Mouse (Mus musculus): Measurements from ENCODE around the gene Ate1. TPM values are rescaled to one million over a fixed set of nuclear protein-coding genes. Genes with fewer than 3 reads are reported as not detected.

The Ate1 gene
- 36.8 and 37.1 TPM in 2 replicates for polyA plus RNA-seq (2011; ENCODE audit: insufficient read depth, insufficient read length, low read depth, missing spikeins)

GRCm38 (mm10) chr7:130520049-130520425 lies at the start of gene Ate1:
Ate1 (minus strand) TSS chr7:130520369.
- Histone ChIP-seq H3K27ac (ENCODE audit: insufficient read depth, low read length) (peak within 1 kb of the TSS; percentile 49), H3K4me3 (ENCODE audit: low read depth, low read length) (peak within 1 kb of the TSS; percentile 80), H3K36me3 (ENCODE audit: control insufficient read depth, insufficient read depth, low read length, poor library complexity, severe bottlenecking) (0 out of 2 replicates have a peak, but pooled peaks cover under 1% of the 10 kb centered on the region), H3K4me1 (ENCODE audit: control insufficient read depth, insufficient read depth, low read length) (peaks cover 1% of the 10 kb centered on the region), H3K9ac (ENCODE audit: low read depth, poor library complexity, severe bottlenecking) (peak within 1 kb of the TSS; percentile 86), H3K9me3 (replicated peaks; ENCODE audit: control insufficient read depth, insufficient read depth, low read length, poor library complexity, severe bottlenecking) (no peaks in the 10 kb centered on the region), H3K27me3 (ENCODE audit: control insufficient read depth, insufficient read depth, low read length, poor library complexity, severe bottlenecking) (no peaks in the 10 kb centered on the region)
- TF ChIP-seq CTCF (IDR thresholded peaks at IDR 0.05; ENCODE audit: low read depth, low read length) (no peak), EP300 (IDR thresholded peaks at IDR 0.05; ENCODE audit: insufficient read depth, low read depth, low read length) (no peak), POLR2A (IDR thresholded peaks at IDR 0.05; ENCODE audit: insufficient read depth, low read length) (no peak)

GRCm38 (mm10) chr7:130568783-130569436 lies 48.7 kb upstream of the Ate1 start:
- Histone ChIP-seq H3K4me1 (ENCODE audit: control insufficient read depth, insufficient read depth, low read length) (no peaks in the 10 kb centered on the region), H3K9me3 (replicated peaks; ENCODE audit: control insufficient read depth, insufficient read depth, low read length, poor library complexity, severe bottlenecking) (no peaks in the 10 kb centered on the region), H3K9ac (ENCODE audit: low read depth, poor library complexity, severe bottlenecking) (no peak overlapping the region), H3K27me3 (ENCODE audit: control insufficient read depth, insufficient read depth, low read length, poor library complexity, severe bottlenecking) (no peaks in the 10 kb centered on the region), H3K27ac (ENCODE audit: insufficient read depth, low read length) (no peak overlapping the region), H3K36me3 (ENCODE audit: control insufficient read depth, insufficient read depth, low read length, poor library complexity, severe bottlenecking) (no peaks in the 10 kb centered on the region), H3K4me3 (ENCODE audit: low read depth, low read length) (no peak overlapping the region)
- no peak for TF ChIP-seq CTCF (IDR thresholded peaks at IDR 0.05; ENCODE audit: low read depth, low read length)
- no peak for TF ChIP-seq POLR2A (IDR thresholded peaks at IDR 0.05; ENCODE audit: insufficient read depth, low read length)
- TF ChIP-seq EP300 (IDR thresholded peaks at IDR 0.05; ENCODE audit: insufficient read depth, low read depth, low read length), result no peak

DNA sequence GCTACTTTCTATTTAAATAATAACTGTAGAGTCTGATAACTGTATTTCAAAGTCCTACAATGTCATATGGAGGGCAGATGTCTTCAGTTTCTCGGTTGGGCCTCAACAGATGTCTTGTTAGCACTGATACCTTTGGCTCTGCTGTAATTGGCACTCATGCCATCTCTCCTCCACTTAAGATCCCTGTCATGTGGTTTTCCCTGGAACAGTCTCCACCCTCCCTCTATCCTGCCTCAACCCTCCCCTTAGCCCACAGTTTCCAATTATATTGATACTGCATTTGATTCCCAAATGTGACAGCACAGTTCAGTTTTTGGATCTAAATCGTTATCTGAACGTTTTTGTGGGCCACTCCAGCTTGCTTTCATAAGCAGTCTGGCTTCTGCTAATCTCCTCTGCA lies 44.4 kb upstream of the Ate1 start:
- no peaks in the 10 kb centered on the region for H3K9me3 ChIP-seq (replicated peaks; ENCODE audit: control insufficient read depth, insufficient read depth, low read length, poor library complexity, severe bottlenecking)
- no peaks in the 10 kb centered on the region for H3K36me3 ChIP-seq (ENCODE audit: control insufficient read depth, insufficient read depth, low read length, poor library complexity, severe bottlenecking)
- H3K9ac ChIP-seq (ENCODE audit: low read depth, poor library complexity, severe bottlenecking), result no peak overlapping the region
- no peak overlapping the region for H3K4me3 ChIP-seq (ENCODE audit: low read depth, low read length)
- no peaks in the 10 kb centered on the region for H3K27me3 ChIP-seq (ENCODE audit: control insufficient read depth, insufficient read depth, low read length, poor library complexity, severe bottlenecking)
- H3K27ac ChIP-seq (ENCODE audit: insufficient read depth, low read length), result no peak overlapping the region
- H3K4me1 ChIP-seq (ENCODE audit: control insufficient read depth, insufficient read depth, low read length), result no peaks in the 10 kb centered on the region
- TF ChIP-seq POLR2A (IDR thresholded peaks at IDR 0.05; ENCODE audit: insufficient read depth, low read length), result no peak
- TF ChIP-seq CTCF (IDR thresholded peaks at IDR 0.05; ENCODE audit: low read depth, low read length), result no peak
- TF ChIP-seq EP300 (IDR thresholded peaks at IDR 0.05; ENCODE audit: insufficient read depth, low read depth, low read length), result no peak

GRCm38 (mm10) chr7:130563880-130564279 lies 43.7 kb upstream of the Ate1 start:
- Histone ChIP-seq H3K27me3 (ENCODE audit: control insufficient read depth, insufficient read depth, low read length, poor library complexity, severe bottlenecking) (no peaks in the 10 kb centered on the region), H3K9ac (ENCODE audit: low read depth, poor library complexity, severe bottlenecking) (no peak overlapping the region), H3K9me3 (replicated peaks; ENCODE audit: control insufficient read depth, insufficient read depth, low read length, poor library complexity, severe bottlenecking) (no peaks in the 10 kb centered on the region), H3K27ac (ENCODE audit: insufficient read depth, low read length) (no peak overlapping the region), H3K36me3 (ENCODE audit: control insufficient read depth, insufficient read depth, low read length, poor library complexity, severe bottlenecking) (no peaks in the 10 kb centered on the region), H3K4me3 (ENCODE audit: low read depth, low read length) (no peak overlapping the region), H3K4me1 (ENCODE audit: control insufficient read depth, insufficient read depth, low read length) (no peaks in the 10 kb centered on the region)
- TF ChIP-seq POLR2A (IDR thresholded peaks at IDR 0.05; ENCODE audit: insufficient read depth, low read length), result no peak

DNA sequence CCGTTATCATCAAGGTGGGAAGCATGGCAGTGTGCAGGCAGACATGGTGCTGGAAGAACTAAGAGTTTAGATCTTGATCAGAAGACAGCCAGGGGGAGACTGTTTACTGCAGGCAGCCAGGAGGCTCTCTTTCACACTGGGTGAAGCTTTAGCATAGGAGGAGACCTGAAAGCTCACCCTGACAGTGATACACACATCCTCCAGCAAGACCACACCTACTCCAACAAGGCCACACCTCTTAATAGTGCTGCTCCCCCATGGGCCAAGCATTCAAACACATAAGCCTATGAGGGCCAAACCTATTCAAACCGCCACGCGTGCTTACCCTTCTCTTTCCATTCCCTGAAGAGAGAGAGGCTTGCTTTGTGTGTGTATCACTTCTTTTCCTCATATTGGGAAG lies 43.1 kb upstream of the Ate1 start:
- Histone ChIP-seq H3K4me3 (ENCODE audit: low read depth, low read length) (no peak overlapping the region), H3K27ac (ENCODE audit: insufficient read depth, low read length) (no peak overlapping the region), H3K4me1 (ENCODE audit: control insufficient read depth, insufficient read depth, low read length) (no peaks in the 10 kb centered on the region), H3K27me3 (ENCODE audit: control insufficient read depth, insufficient read depth, low read length, poor library complexity, severe bottlenecking) (no peaks in the 10 kb centered on the region), H3K36me3 (ENCODE audit: control insufficient read depth, insufficient read depth, low read length, poor library complexity, severe bottlenecking) (no peaks in the 10 kb centered on the region), H3K9ac (ENCODE audit: low read depth, poor library complexity, severe bottlenecking) (no peak overlapping the region), H3K9me3 (replicated peaks; ENCODE audit: control insufficient read depth, insufficient read depth, low read length, poor library complexity, severe bottlenecking) (no peaks in the 10 kb centered on the region)
- TF ChIP-seq POLR2A (IDR thresholded peaks at IDR 0.05; ENCODE audit: insufficient read depth, low read length), result no peak
- TF ChIP-seq CTCF (IDR thresholded peaks at IDR 0.05; ENCODE audit: low read depth, low read length), result no peak
- TF ChIP-seq EP300 (IDR thresholded peaks at IDR 0.05; ENCODE audit: insufficient read depth, low read depth, low read length), result no peak

- Histone ChIP-seq H3K4me1 (ENCODE audit: control insufficient read depth, insufficient read depth, low read length) (no peaks in the 10 kb centered on the region), H3K27ac (ENCODE audit: insufficient read depth, low read length) (no peak overlapping the region), H3K36me3 (ENCODE audit: control insufficient read depth, insufficient read depth, low read length, poor library complexity, severe bottlenecking) (no peaks in the 10 kb centered on the region), H3K27me3 (ENCODE audit: control insufficient read depth, insufficient read depth, low read length, poor library complexity, severe bottlenecking) (no peaks in the 10 kb centered on the region), H3K4me3 (ENCODE audit: low read depth, low read length) (no peak overlapping the region), H3K9me3 (replicated peaks; ENCODE audit: control insufficient read depth, insufficient read depth, low read length, poor library complexity, severe bottlenecking) (no peaks in the 10 kb centered on the region), H3K9ac (ENCODE audit: low read depth, poor library complexity, severe bottlenecking) (no peak overlapping the region)
- no peak for TF ChIP-seq CTCF (IDR thresholded peaks at IDR 0.05; ENCODE audit: low read depth, low read length)
These were observed 40.8 kb upstream of the Ate1 start for GRCm38 (mm10) chr7:130560933-130561332.
